Mouse (Mus musculus) cortical plate, adult 2 months (tissue): ENCODE data around the gene Atxn10.

Source experiments
- CTCF ChIP-seq: fragments of 200-500 bp; IDR thresholded peaks from 2 replicates; pipeline ENCODE4 v1.5.1; 2011; ENCODE audit warnings: mild to moderate bottlenecking, control low read depth, low read length; ENCODE audit not compliant: insufficient read depth; ENCODE audit errors: extremely low read depth
- POLR2A ChIP-seq: fragments of 200-500 bp; IDR thresholded peaks from 2 replicates; pipeline ENCODE4 v1.6.1; 2011; ENCODE audit warnings: mild to moderate bottlenecking, low read length, control low read depth; ENCODE audit not compliant: insufficient read depth; ENCODE audit errors: extremely low read depth

GRCm38 (mm10) chr15:85298167-85298781, 37.8 kb upstream of the Atxn10 start:
- TF ChIP-seq POLR2A (no peak), CTCF (no peak)
